Mouse (Mus musculus): ENCODE measurements around the gene Prr7. TPM values are rescaled to one million over a fixed set of nuclear protein-coding genes. Genes with fewer than 3 reads are reported as not detected.

Prr7 gene
- polyA plus RNA-seq (2015; fragmentation: Nextera tagmentation; extraction: Ambion mirVana): 4.4 and 4.9 TPM in 2 replicates

GRCm38 (mm10) chr13:55464027-55464884 is at the start of gene Prr7:
Gene Prr7, plus strand, starts transcription at chr13:55464267.
- H3K4me2 ChIP-seq (ENCODE audit: low read length): peak within 1 kb of the TSS; percentile 94
- H3K4me3 ChIP-seq (ENCODE audit: low read length): peak within 1 kb of the TSS; percentile 66
- H3K4me1 ChIP-seq (ENCODE audit: control insufficient read depth, insufficient read depth, low read depth, low read length): peaks cover 54% of the 10 kb centered on the region
- no peaks in the 10 kb centered on the region for H3K9me3 ChIP-seq (ENCODE audit: control insufficient read depth, low read length)
- peak within 1 kb of the TSS; percentile 78 for H3K9ac ChIP-seq (ENCODE audit: low read depth, low read length)
- peak within 1 kb of the TSS; percentile 92 for H3K27ac ChIP-seq (ENCODE audit: low read depth, low read length)
- H3K36me3 ChIP-seq (ENCODE audit: control insufficient read depth, insufficient read depth, low read length): peaks cover 2% of the 10 kb centered on the region
- WGBS: under 1% methylated on average over 62 of the region's 84 CpGs
- ATAC-seq: peak; percentile 76
- no peaks in the 10 kb centered on the region for H3K27me3 ChIP-seq (replicated peaks; ENCODE audit: control insufficient read depth, insufficient read depth, low read length)

- peaks cover 11% of the 10 kb centered on the region for H3K27me3 ChIP-seq (replicated peaks; ENCODE audit: control insufficient read depth, insufficient read depth, low read length)
- peak; percentile 73 for ATAC-seq
- 8% methylated on average over 41 of the region's 41 CpGs for WGBS
These were observed 49.2 kb upstream of the Prr7 start, which contains the start of gene Pfn3 for GRCm38 (mm10) chr13:55414743-55415380. Gene Pfn3, minus strand, starts transcription at chr13:55415232.

GRCm38 (mm10) chr13:55418004-55418403 is 46.1 kb upstream of the Prr7 start:
- H3K4me2 ChIP-seq (ENCODE audit: low read length): peak overlapping the region; percentile 50
- WGBS: 8% methylated on average over 12 of the region's 12 CpGs
- peaks cover 13% of the 10 kb centered on the region for H3K4me1 ChIP-seq (ENCODE audit: control insufficient read depth, insufficient read depth, low read depth, low read length)
- H3K27me3 ChIP-seq (replicated peaks; ENCODE audit: control insufficient read depth, insufficient read depth, low read length): peaks cover 30% of the 10 kb centered on the region
- peak; percentile 55; the same call in 1 of the 2 replicates for ATAC-seq
- no peaks in the 10 kb centered on the region for H3K36me3 ChIP-seq (ENCODE audit: control insufficient read depth, insufficient read depth, low read length)
- H3K9me3 ChIP-seq (ENCODE audit: control insufficient read depth, low read length): no peaks in the 10 kb centered on the region
- peak overlapping the region; percentile 46; the same call in 1 of the 2 replicates for H3K9ac ChIP-seq (ENCODE audit: low read depth, low read length)
- peak overlapping the region; percentile 27; the same call in 1 of the 2 replicates for H3K4me3 ChIP-seq (ENCODE audit: low read length)
- H3K27ac ChIP-seq (ENCODE audit: low read depth, low read length): no peak overlapping the region

More at GRCm38 (mm10) chr13:55414743-55415380, 49.2 kb upstream of the Prr7 start, which contains the start of gene Pfn3:
- H3K36me3 ChIP-seq (ENCODE audit: control insufficient read depth, insufficient read depth, low read length): no peaks in the 10 kb centered on the region
- no peaks in the 10 kb centered on the region for H3K9me3 ChIP-seq (ENCODE audit: control insufficient read depth, low read length)
- H3K4me1 ChIP-seq (ENCODE audit: control insufficient read depth, insufficient read depth, low read depth, low read length): 0 out of 2 replicates have a peak, but pooled peaks cover 5% of the 10 kb centered on the region
- H3K4me3 ChIP-seq (ENCODE audit: low read length): peak within 1 kb of the TSS; percentile 43
- H3K27ac ChIP-seq (ENCODE audit: low read depth, low read length): no peak within 1 kb of the TSS; the same call in 1 of the 2 replicates
- peak within 1 kb of the TSS; percentile 70 for H3K9ac ChIP-seq (ENCODE audit: low read depth, low read length)
- H3K4me2 ChIP-seq (ENCODE audit: low read length): peak within 1 kb of the TSS; percentile 60

GRCm38 (mm10) chr13:55419142-55419541 is 44.9 kb upstream of the Prr7 start:
- no peak overlapping the region for H3K27ac ChIP-seq (ENCODE audit: low read depth, low read length)
- H3K36me3 ChIP-seq (ENCODE audit: control insufficient read depth, insufficient read depth, low read length): no peaks in the 10 kb centered on the region
- peaks cover 30% of the 10 kb centered on the region for H3K27me3 ChIP-seq (replicated peaks; ENCODE audit: control insufficient read depth, insufficient read depth, low read length)
- peaks cover 13% of the 10 kb centered on the region for H3K4me1 ChIP-seq (ENCODE audit: control insufficient read depth, insufficient read depth, low read depth, low read length)
- 90% methylated on average over 5 of the region's 5 CpGs for WGBS
- no peak overlapping the region for H3K4me3 ChIP-seq (ENCODE audit: low read length)
- no peak overlapping the region for H3K9ac ChIP-seq (ENCODE audit: low read depth, low read length)
- no peaks in the 10 kb centered on the region for H3K9me3 ChIP-seq (ENCODE audit: control insufficient read depth, low read length)
- ATAC-seq: no peak
- H3K4me2 ChIP-seq (ENCODE audit: low read length): no peak overlapping the region

GRCm38 (mm10) chr13:55420018-55420932 is 43.8 kb upstream of the Prr7 start:
- peak; percentile 22; the same call in 1 of the 2 replicates for ATAC-seq
- Histone ChIP-seq H3K9me3 (ENCODE audit: control insufficient read depth, low read length) (no peaks in the 10 kb centered on the region), H3K4me3 (ENCODE audit: low read length) (peak overlapping the region; percentile 27), H3K4me1 (ENCODE audit: control insufficient read depth, insufficient read depth, low read depth, low read length) (peaks cover 11% of the 10 kb centered on the region), H3K9ac (ENCODE audit: low read depth, low read length) (no peak overlapping the region; the same call in 1 of the 2 replicates), H3K36me3 (ENCODE audit: control insufficient read depth, insufficient read depth, low read length) (no peaks in the 10 kb centered on the region), H3K4me2 (ENCODE audit: low read length) (no peak overlapping the region; the same call in 1 of the 2 replicates), H3K27ac (ENCODE audit: low read depth, low read length) (no peak overlapping the region), H3K27me3 (replicated peaks; ENCODE audit: control insufficient read depth, insufficient read depth, low read length) (peaks cover 30% of the 10 kb centered on the region)
- 33% methylated on average over 51 of the region's 51 CpGs for WGBS

GRCm38 (mm10) chr13:55420933-55421800 is 42.9 kb upstream of the Prr7 start:
- Histone ChIP-seq H3K9ac (ENCODE audit: low read depth, low read length) (peak overlapping the region; percentile 53), H3K36me3 (ENCODE audit: control insufficient read depth, insufficient read depth, low read length) (no peaks in the 10 kb centered on the region), H3K4me3 (ENCODE audit: low read length) (peak overlapping the region; percentile 27), H3K27ac (ENCODE audit: low read depth, low read length) (no peak overlapping the region), H3K9me3 (ENCODE audit: control insufficient read depth, low read length) (no peaks in the 10 kb centered on the region), H3K4me2 (ENCODE audit: low read length) (peak overlapping the region; percentile 50), H3K27me3 (replicated peaks; ENCODE audit: control insufficient read depth, insufficient read depth, low read length) (peaks cover 30% of the 10 kb centered on the region), H3K4me1 (ENCODE audit: control insufficient read depth, insufficient read depth, low read depth, low read length) (peaks cover 11% of the 10 kb centered on the region)
- peak; percentile 81 for ATAC-seq
- WGBS: 17% methylated on average over 35 of the region's 35 CpGs

GRCm38 (mm10) chr13:55426613-55427012 is 37.5 kb upstream of the Prr7 start, which contains the start of gene F12:
Gene F12, minus strand, starts transcription at chr13:55426793.
- no peak for ATAC-seq
- Histone ChIP-seq H3K27me3 (replicated peaks; ENCODE audit: control insufficient read depth, insufficient read depth, low read length) (peaks cover 3% of the 10 kb centered on the region), H3K4me3 (ENCODE audit: low read length) (no peak within 1 kb of the TSS), H3K9me3 (ENCODE audit: control insufficient read depth, low read length) (no peaks in the 10 kb centered on the region), H3K36me3 (ENCODE audit: control insufficient read depth, insufficient read depth, low read length) (no peaks in the 10 kb centered on the region), H3K9ac (ENCODE audit: low read depth, low read length) (no peak within 1 kb of the TSS), H3K4me1 (ENCODE audit: control insufficient read depth, insufficient read depth, low read depth, low read length) (no peaks in the 10 kb centered on the region), H3K4me2 (ENCODE audit: low read length) (no peak within 1 kb of the TSS), H3K27ac (ENCODE audit: low read depth, low read length) (no peak within 1 kb of the TSS)
- WGBS: 92% methylated on average over 10 of the region's 10 CpGs
